Mouse (Mus musculus): ENCODE measurements around the gene Cdkl1.

- TF ChIP-seq EP300 (IDR thresholded peaks at IDR 0.05; ENCODE audit: insufficient read depth, low read depth, low read length) (no peak), CTCF (IDR thresholded peaks at IDR 0.05) (no peak), POLR2A (IDR thresholded peaks at IDR 0.05; ENCODE audit: insufficient read depth, low read depth, low read length) (no peak)
Measured at GRCm38 (mm10) chr12:69723376-69723775, 67.7 kb downstream of the Cdkl1 start.

All from heart, adult 2 months (tissue).